ENCODE assay signal across 23 mouse cellular contexts in genomic region chr4:88010441-88010840, GRCm38 (mm10).
"Had no signal": no experiment of that assay in that cellular context is flagged by ENCODE, and none has a peak within 500 bp of the region (broad histone marks: within the 10 kb centered on the region; RNA-seq: fewer than 3 reads in every experiment).

No protein-coding gene starts in this region.

- H3K9ac ChIP-seq: kidney, embryonic 15.5 days; limb, embryonic 12.5 days; limb, embryonic 15.5 days; liver, embryonic 12.5 days; liver, embryonic 15.5 days; lung, embryonic 15.5 days; midbrain, embryonic 12.5 days; midbrain, embryonic 15.5 days had no signal

- H3K27ac ChIP-seq: kidney, embryonic 15.5 days; limb, embryonic 12.5 days; limb, embryonic 15.5 days; liver, embryonic 12.5 days; liver, embryonic 15.5 days; lung, embryonic 15.5 days; midbrain, embryonic 12.5 days; midbrain, embryonic 15.5 days; stomach, postnatal 0 days had no signal

- H3K27me3 ChIP-seq: kidney, embryonic 15.5 days; limb, embryonic 12.5 days; limb, embryonic 15.5 days; liver, embryonic 12.5 days; liver, embryonic 15.5 days; lung, embryonic 15.5 days; midbrain, embryonic 12.5 days; midbrain, embryonic 15.5 days had no signal

- H3K4me2 ChIP-seq: kidney, embryonic 15.5 days; limb, embryonic 12.5 days; limb, embryonic 15.5 days; liver, embryonic 12.5 days; liver, embryonic 15.5 days; lung, embryonic 15.5 days; midbrain, embryonic 12.5 days; midbrain, embryonic 15.5 days had no signal

- H3K4me3 ChIP-seq: kidney, embryonic 15.5 days; limb, embryonic 12.5 days; limb, embryonic 15.5 days; liver, embryonic 12.5 days; liver, embryonic 15.5 days; lung, embryonic 15.5 days; midbrain, embryonic 12.5 days; midbrain, embryonic 15.5 days; myocyte had no signal

- ATAC-seq: liver, embryonic 12.5 days; midbrain, embryonic 15.5 days had no signal

- H3K9me3 ChIP-seq: kidney, embryonic 15.5 days; limb, embryonic 12.5 days; limb, embryonic 15.5 days; liver, embryonic 12.5 days; liver, embryonic 15.5 days; lung, embryonic 15.5 days; midbrain, embryonic 12.5 days; midbrain, embryonic 15.5 days had no signal

- DNase-seq: kidney, adult 8-10 months; kidney, postnatal 10 days; kidney, postnatal 36 days; left cerebral cortex, postnatal 4 days; lung, adult 18-20 months; lung, postnatal 10 days; lung, postnatal 36 days; right cerebral cortex, adult 18-20 months; right cerebral cortex, postnatal 14 days; right cerebral cortex, postnatal 4 days; thymus, adult 2 months; thymus, postnatal 14 days; thymus, postnatal 4 days had no signal

- H3K36me3 ChIP-seq: limb, embryonic 15.5 days; liver, embryonic 15.5 days; midbrain, embryonic 15.5 days had no signal
